Comparison of ENCODE assay signal across 8 mouse cellular contexts in the genomic region with DNA sequence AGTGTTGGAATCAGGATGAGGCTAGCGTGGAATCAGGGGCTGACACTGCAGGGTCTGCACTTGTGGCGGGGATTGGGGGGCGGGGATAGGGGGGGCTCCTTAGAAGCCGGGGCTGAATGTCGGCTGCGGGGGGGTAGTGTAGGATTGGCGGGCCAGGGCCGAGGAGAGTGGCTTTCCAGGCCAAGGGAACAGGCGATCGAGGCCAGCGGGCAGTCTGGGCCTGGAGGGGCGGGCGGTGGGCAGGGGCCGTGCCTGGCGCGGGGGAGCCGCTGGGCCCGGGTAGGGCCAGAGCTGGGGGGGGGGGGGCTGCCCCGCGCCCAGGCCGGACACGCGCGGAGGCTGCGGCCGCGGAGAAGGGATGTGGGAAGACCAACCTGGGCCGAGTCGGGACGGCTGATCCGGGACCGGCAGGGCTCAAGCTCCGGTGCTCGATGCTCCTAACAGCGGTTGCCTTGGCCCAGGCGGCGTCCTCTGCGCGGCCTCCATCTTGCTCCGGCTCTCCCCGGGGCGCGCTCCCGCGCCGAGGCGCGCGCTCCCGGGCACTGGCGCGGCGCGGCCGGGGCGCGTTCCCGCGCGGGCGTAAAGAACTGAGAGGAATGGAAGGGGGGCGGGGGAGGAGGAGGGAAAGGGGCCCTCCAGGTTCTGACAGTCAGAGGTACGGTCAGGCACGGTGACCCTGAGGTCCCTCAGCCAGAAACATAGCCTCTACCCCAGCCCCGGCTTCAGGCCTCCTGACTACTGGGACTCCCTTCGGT. TPM values are rescaled to one million over a fixed set of nuclear protein-coding genes. Genes with fewer than 3 reads are reported as not detected.
DNase-seq lines count a peak whose midpoint lies in the region; ATAC-seq and TF ChIP-seq lines count a peak whose summit lies in the region.

A gene (minus strand): TSS at position 544 of the 755 bp plus-strand sequence.

- peaks cover 0 to 9% of the 10 kb centered on the region in 2 experiments; a peak in 2 of 4 replicates for H3K4me1 ChIP-seq in CH12.LX (ENCODE audit: control insufficient read depth in 1 of 2, insufficient read depth in 2 of 2)
- peaks cover 3% of the 10 kb centered on the region; the same call in 1 of the 2 replicates for H3K4me1 ChIP-seq in cortical plate, adult 2 months (ENCODE audit: control insufficient read depth, insufficient read depth, low read length)
- peaks cover 42% of the 10 kb centered on the region for H3K4me1 ChIP-seq in hindbrain, embryonic 13.5 days (replicated peaks)
- peaks cover 13% of the 10 kb centered on the region for H3K4me1 ChIP-seq in limb, embryonic 13.5 days

- H3K9me3 ChIP-seq in CH12.LX (replicated peaks; ENCODE audit: low read length), result no peaks in the 10 kb centered on the region
- H3K9me3 ChIP-seq in hindbrain, embryonic 13.5 days, result no peaks in the 10 kb centered on the region
- H3K9me3 ChIP-seq in limb, embryonic 13.5 days, result no peaks in the 10 kb centered on the region

- peak; percentile 90 for ATAC-seq in hindbrain, embryonic 13.5 days (ENCODE audit: low FRiP score)
- no peak for ATAC-seq in limb, embryonic 13.5 days (ENCODE audit: low FRiP score, low read depth)

- peaks cover 0 to 12% of the 10 kb centered on the region in 2 experiments for H3K36me3 ChIP-seq in CH12.LX (replicated peaks in 1 of 2; ENCODE audit: control insufficient read depth in 1 of 2, insufficient read depth in 1 of 2, low read length in 1 of 2)
- peaks cover 11% of the 10 kb centered on the region for H3K36me3 ChIP-seq in hindbrain, embryonic 13.5 days
- H3K36me3 ChIP-seq in limb, embryonic 13.5 days, result no peaks in the 10 kb centered on the region

- dilution Hi-C loops in CH12.LX (cut with MboI; ENCODE audit: extremely low pct_ligation_motif_present, extremely low pct_unique_long_range_greater_than_20kb, low sequenced_read_pairs), result no loop called here

- peak; percentile 13 for DNase-seq in adrenal gland, postnatal 25 days
- no peak for DNase-seq in adrenal gland, adult 8-10 months
- peak; percentile 15 for DNase-seq in CH12.LX (ENCODE audit: extremely low read depth)
- DNase-seq in retina, postnatal 7 days (ENCODE audit: low read depth, low spot score), result peak; percentile 47
- DNase-seq in thymus, postnatal 0 days (ENCODE audit: low spot score), result no peak

- H3K4me3 ChIP-seq in CH12.LX (replicated peaks in 1 of 3; ENCODE audit: low read depth in 2 of 3, low read length in 2 of 3, poor library complexity in 1 of 3), result peak within 1 kb of the TSS; percentile 41 to 76 (median 60)
- H3K4me3 ChIP-seq in cortical plate, adult 2 months (ENCODE audit: insufficient read depth, low read length), result peak within 1 kb of the TSS; percentile 62
- peak within 1 kb of the TSS; percentile 82 for H3K4me3 ChIP-seq in hindbrain, embryonic 13.5 days
- peak within 1 kb of the TSS; percentile 49 for H3K4me3 ChIP-seq in limb, embryonic 13.5 days

- H3K79me2 ChIP-seq in CH12.LX (replicated peaks; ENCODE audit: control insufficient read depth, extremely low read depth, insufficient read depth, poor library complexity, severe bottlenecking), result no peaks in the 10 kb centered on the region

- in situ Hi-C loops in CH12.LX (cut with MboI; ENCODE audit: low pct_ligation_motif_present, low pct_unique_long_range_greater_than_20kb, low sequenced_read_pairs), result no loop called here

- peak within 1 kb of the TSS; percentile 72 for H3K9ac ChIP-seq in CH12.LX (ENCODE audit: insufficient read depth, low read depth)
- peak within 1 kb of the TSS; percentile 96 for H3K9ac ChIP-seq in hindbrain, embryonic 13.5 days
- peak within 1 kb of the TSS; percentile 25 for H3K9ac ChIP-seq in limb, embryonic 13.5 days

- H3K4me2 ChIP-seq in CH12.LX (ENCODE audit: insufficient read depth, low read depth, poor library complexity, severe bottlenecking), result peak within 1 kb of the TSS; percentile 19; the same call in 1 of the 2 replicates
- peak within 1 kb of the TSS; percentile 89 for H3K4me2 ChIP-seq in hindbrain, embryonic 13.5 days
- peak within 1 kb of the TSS; percentile 74 for H3K4me2 ChIP-seq in limb, embryonic 13.5 days (replicated peaks)

- TF ChIP-seq RAD21 in CH12.LX (IDR thresholded peaks at IDR 0.05; ENCODE audit: low read depth, low read length), result no peak

- H3K27me3 ChIP-seq in CH12.LX (replicated peaks), result peaks cover 3% of the 10 kb centered on the region
- peaks cover 13% of the 10 kb centered on the region for H3K27me3 ChIP-seq in hindbrain, embryonic 13.5 days
- peaks cover 63% of the 10 kb centered on the region for H3K27me3 ChIP-seq in limb, embryonic 13.5 days

- no peak for TF ChIP-seq EP300 in CH12.LX (IDR thresholded peaks at IDR 0.05; ENCODE audit: low read length)

- no peak within 1 kb of the TSS for H3K27ac ChIP-seq in CH12.LX (ENCODE audit: insufficient read depth, low read depth)
- peak within 1 kb of the TSS; percentile 61; the same call in 1 of the 2 replicates for H3K27ac ChIP-seq in cortical plate, adult 2 months (ENCODE audit: insufficient read depth, low read length)
- H3K27ac ChIP-seq in hindbrain, embryonic 13.5 days, result peak within 1 kb of the TSS; percentile 84
- H3K27ac ChIP-seq in limb, embryonic 13.5 days, result no peak within 1 kb of the TSS

- 0% methylated on average over 41 of the region's 66 CpGs for WGBS in hindbrain, embryonic 13.5 days
- WGBS in limb, embryonic 13.5 days, result under 1% methylated on average over 48 of the region's 66 CpGs

- TF ChIP-seq POLR2A in CH12.LX (IDR thresholded peaks at IDR 0.05; ENCODE audit: low read depth, low read length), result peak; percentile 48; the same call in 1 of the 2 replicates
- peak; percentile 47; the same call in 1 of the 2 replicates for TF ChIP-seq POLR2A in cortical plate, adult 2 months (IDR thresholded peaks at IDR 0.05; ENCODE audit: extremely low read depth, insufficient read depth, low read length)

- no peak for TF ChIP-seq CTCF in CH12.LX (conservative IDR thresholded peaks at IDR 0.05 in 1 of 2, IDR thresholded peaks at IDR 0.05 in 1 of 2; ENCODE audit: low read depth in 2 of 2, low read length in 2 of 2)
- TF ChIP-seq CTCF in cortical plate, adult 2 months (IDR thresholded peaks at IDR 0.05; ENCODE audit: extremely low read depth, insufficient read depth, low read length), result no peak

TF ChIP-seq in CH12.LX, 34 proteins besides CTCF, POLR2A, EP300 and RAD21:
- TF ChIP-seq ZC3H11A (IDR thresholded peaks at IDR 0.05; ENCODE audit: low read depth, low read length), result no peak
- TF ChIP-seq TCF12 (IDR thresholded peaks at IDR 0.05; ENCODE audit: low read depth, low read length), result peak; percentile 43; the same call in 1 of the 2 replicates
- no peak for TF ChIP-seq MYC (IDR thresholded peaks at IDR 0.05; ENCODE audit: low read depth, low read length)
- TF ChIP-seq CHD2 (IDR thresholded peaks at IDR 0.05; ENCODE audit: low read length), result no peak
- no peak for TF ChIP-seq JUN (IDR thresholded peaks at IDR 0.05; ENCODE audit: insufficient read depth, low read depth, low read length)
- TF ChIP-seq SMC3 (IDR thresholded peaks at IDR 0.05; ENCODE audit: low read depth, low read length), result no peak

RNA-seq across cellular contexts. Expression of the gene that starts here (rescaled TPM):
- 2.8 and 5.0 TPM in 2 replicates for total RNA-seq in adrenal gland, postnatal 25 days (2021)
- 1 to 10 TPM; 5.2 to 8.5 (median 6.6) TPM for total RNA-seq in adrenal gland, adult 8-10 months (2022)
- 7.1 and 7.2 TPM in 2 replicates for total RNA-seq in CH12.LX (2012; rRNA removed)
- 2.6 and 3.2 TPM in 2 replicates for total RNA-seq in CH12.LX (2014; rRNA removed)
- polyA plus RNA-seq in CH12.LX (2012; ENCODE audit: insufficient read length, low read depth), result 8.9 and 9.8 TPM in 2 replicates
- polyA plus RNA-seq in cortical plate, adult 2 months (2012; rRNA removed), result 58.6 and 61.5 TPM in 2 replicates
- 52.3 and 57.0 TPM in 2 replicates for polyA plus RNA-seq in hindbrain, embryonic 13.5 days (2015; fragmentation: Nextera tagmentation; extraction: Ambion mirVana)
- 0.80 and 1.1 TPM in 2 replicates for polyA plus RNA-seq in limb, embryonic 13.5 days (2015; fragmentation: Nextera tagmentation; extraction: Ambion mirVana)
- polyA plus RNA-seq in thymus, postnatal 0 days (2015; fragmentation: Nextera tagmentation; extraction: Ambion mirVana), result 0.27 and 0.66 TPM in 2 replicates

Comparison
In these comparisons a context has a peak if more than half of its experiments do, and no peak if none do; other contexts are left out.
1. DNase-seq: peak in adrenal gland, postnatal 25 days (single experiment), CH12.LX (single experiment) and retina, postnatal 7 days (single experiment); none in adrenal gland, adult 8-10 months (single experiment) and thymus, postnatal 0 days (single experiment).
2. H3K27ac ChIP-seq: peak in cortical plate, adult 2 months (single experiment) and hindbrain, embryonic 13.5 days (single experiment); none in CH12.LX (single experiment) and limb, embryonic 13.5 days (single experiment).
3. H3K4me2 ChIP-seq: peak in every context shown above with its lines; median percentile 89 in hindbrain, embryonic 13.5 days; 74 in limb, embryonic 13.5 days; 19 in CH12.LX.
4. H3K9ac ChIP-seq: peak in every context shown above with its lines; median percentile 96 in hindbrain, embryonic 13.5 days; 72 in CH12.LX; 25 in limb, embryonic 13.5 days.
5. Peak in every context shown above with its lines, with median percentiles within 50 percentile points of each other: H3K4me3 ChIP-seq.